Mouse (Mus musculus) heart, embryonic 16.5 days (tissue): ENCODE results near the gene Spata33. TPM values are rescaled to one million over a fixed set of nuclear protein-coding genes. Genes with fewer than 3 reads are reported as not detected.
"Not testable (repeated sequence)": the region's sequence is repeated elsewhere in the genome, so short reads cannot be mapped to it uniquely, and the experiment has no call there.

ENCODE experiments used
- ATAC-seq: fragments of 200-750 bp; cut with Nextera tagmentation; replicated peaks from 2 replicates; pipeline ENCODE4 v1.8.0; 2017; ENCODE audit warnings: moderate number of reproducible peaks; ENCODE audit not compliant: insufficient read depth, low FRiP score; ENCODE audit errors: extremely low read depth
- H3K27ac ChIP-seq: fragments of 300-500 bp; sonication (generic); 2 replicates; pipeline ENCODE4 v1.5.1; 2014; ENCODE audit warnings: mild to moderate bottlenecking, low read length, control low read depth, moderate library complexity
- H3K27me3 ChIP-seq: fragments of 300-500 bp; sonication (generic); 2 replicates; pipeline ENCODE4 v1.6.1; 2014; ENCODE audit warnings: low read length, mixed read lengths; ENCODE audit not compliant: control insufficient read depth, insufficient read depth
- H3K36me3 ChIP-seq: fragments of 300-500 bp; sonication (generic); 2 replicates; pipeline ENCODE4 v1.6.1; 2014; ENCODE audit not compliant: control insufficient read depth, insufficient read depth
- H3K4me1 ChIP-seq: fragments of 300-500 bp; sonication (generic); 2 replicates; pipeline ENCODE4 v1.6.1; 2014; ENCODE audit warnings: low read length, mixed read lengths; ENCODE audit not compliant: control insufficient read depth, insufficient read depth
- H3K4me2 ChIP-seq: fragments of 300-500 bp; sonication (generic); 2 replicates; pipeline ENCODE4 v1.6.1; 2014; ENCODE audit warnings: low read depth, mild to moderate bottlenecking, control low read depth, low read length
- H3K4me3 ChIP-seq: fragments of 300-500 bp; sonication (generic); 2 replicates; pipeline ENCODE4 v1.5.1; 2014; ENCODE audit warnings: mild to moderate bottlenecking, control low read depth, low read length
- H3K9ac ChIP-seq: fragments of 300-500 bp; sonication (generic); 2 replicates; pipeline ENCODE4 v1.6.1; 2014; ENCODE audit warnings: low read length, control low read depth
- H3K9me3 ChIP-seq: fragments of 300-500 bp; sonication (generic); replicated peaks from 2 replicates; pipeline ENCODE4 v1.6.1; 2016; ENCODE audit warnings: low read length; ENCODE audit not compliant: control insufficient read depth
- WGBS: fragments of 180-500 bp; shearing (Covaris S2); extraction: QIAGEN DNeasy Blood & Tissue Kit; methylation state at CpG from one replicate; pipeline ENCODE4 v1.1.7; 2014; 5-methylcytosine and 5-hydroxymethylcytosine counted together
- polyA plus RNA-seq: library from polyadenylated mRNA; unstranded; fragments of >200 nt; fragmentation: Nextera tagmentation; extraction: Ambion mirVana; gene quantifications from 2 replicates; pipeline ENCODE4 v1.2.1, GENCODE M21; 2015

Spata33 gene
- polyA plus RNA-seq, 1 experiment from 2014 or later, result 5.0 TPM

GRCm38 (mm10) chr8:123253451-123254098, 40.9 kb downstream of the Spata33 start:
- ATAC-seq, result peak; percentile 42
- under 1% methylated on average over 39 of the region's 40 CpGs for WGBS

GRCm38 (mm10) chr8:123254099-123254885, 41.7 kb downstream of the Spata33 start, which contains the start of the genes Zfp276 and Vps9d1:
TSS of gene Zfp276 (plus strand) at chr8:123254195.
TSS of gene Vps9d1 (minus strand) at chr8:123254348.
- Histone ChIP-seq H3K4me2 (peak within 1 kb of the TSS; percentile 95), H3K4me3 (peak within 1 kb of the TSS; percentile 98), H3K9me3 (no peaks in the 10 kb centered on the region), H3K27me3 (no peaks in the 10 kb centered on the region), H3K27ac (peak within 1 kb of the TSS; percentile 89), H3K4me1 (peaks cover 17% of the 10 kb centered on the region), H3K9ac (peak within 1 kb of the TSS; percentile 95), H3K36me3 (peaks cover 27% of the 10 kb centered on the region)
- WGBS, result under 1% methylated on average over 89 of the region's 99 CpGs
- peak; percentile 96 for ATAC-seq

More at GRCm38 (mm10) chr8:123253451-123254098, 40.9 kb downstream of the Spata33 start:
- Histone ChIP-seq H3K36me3 (peaks cover 25% of the 10 kb centered on the region), H3K4me2 (peak overlapping the region; percentile 72), H3K27me3 (no peaks in the 10 kb centered on the region), H3K4me3 (peak overlapping the region; percentile 98), H3K9me3 (no peaks in the 10 kb centered on the region), H3K4me1 (peaks cover 17% of the 10 kb centered on the region), H3K27ac (peak overlapping the region; percentile 89), H3K9ac (peak overlapping the region; percentile 95)

- WGBS, result 61% methylated on average over 6 of the region's 6 CpGs
- H3K27ac ChIP-seq, result no peak overlapping the region
- peak overlapping the region; percentile 95 for H3K9ac ChIP-seq
- no peak for ATAC-seq
- no peaks in the 10 kb centered on the region for H3K27me3 ChIP-seq
- no peaks in the 10 kb centered on the region for H3K9me3 ChIP-seq
- peak overlapping the region; percentile 98 for H3K4me3 ChIP-seq
- peaks cover 30% of the 10 kb centered on the region for H3K36me3 ChIP-seq
- H3K4me1 ChIP-seq, result peaks cover 17% of the 10 kb centered on the region
- H3K4me2 ChIP-seq, result peak overlapping the region; percentile 95
Measured at GRCm38 (mm10) chr8:123255170-123255569, 42.5 kb downstream of the Spata33 start.

GRCm38 (mm10) chr8:123257114-123257513, 44.5 kb downstream of the Spata33 start:
- no peaks in the 10 kb centered on the region for H3K27me3 ChIP-seq
- H3K9me3 ChIP-seq, result no peaks in the 10 kb centered on the region
- 90% methylated on average over 3 of the region's 3 CpGs for WGBS
- ATAC-seq, result no peak
- H3K4me3 ChIP-seq, result no peak overlapping the region
- peaks cover 17% of the 10 kb centered on the region for H3K4me1 ChIP-seq
- peaks cover 24% of the 10 kb centered on the region for H3K36me3 ChIP-seq
- H3K4me2 ChIP-seq, result no peak overlapping the region
- H3K9ac ChIP-seq, result no peak overlapping the region
- no peak overlapping the region for H3K27ac ChIP-seq

- not testable (repeated sequence) for H3K9me3 ChIP-seq, H3K27me3 ChIP-seq, H3K9ac ChIP-seq, H3K4me3 ChIP-seq, H3K4me2 ChIP-seq, ATAC-seq, H3K27ac ChIP-seq
- Histone ChIP-seq H3K4me1 (peaks cover 17% of the 10 kb centered on the region), H3K36me3 (peaks cover 26% of the 10 kb centered on the region)
- 94% methylated on average over 7 of the region's 8 CpGs for WGBS
Measured at GRCm38 (mm10) chr8:123257593-123257992, 45.0 kb downstream of the Spata33 start.

- H3K27ac ChIP-seq, result no peak overlapping the region
- no peak overlapping the region for H3K4me2 ChIP-seq
- H3K27me3 ChIP-seq, result no peaks in the 10 kb centered on the region
- H3K36me3 ChIP-seq, result peaks cover 53% of the 10 kb centered on the region
- H3K4me1 ChIP-seq, result no peaks in the 10 kb centered on the region
- 75% methylated on average over 14 of the region's 14 CpGs for WGBS
- H3K4me3 ChIP-seq, result no peak overlapping the region
- ATAC-seq, result no peak
- H3K9ac ChIP-seq, result no peak overlapping the region
- H3K9me3 ChIP-seq, result no peaks in the 10 kb centered on the region
Measured at GRCm38 (mm10) chr8:123267926-123268656, 55.5 kb downstream of the Spata33 start.

DNA sequence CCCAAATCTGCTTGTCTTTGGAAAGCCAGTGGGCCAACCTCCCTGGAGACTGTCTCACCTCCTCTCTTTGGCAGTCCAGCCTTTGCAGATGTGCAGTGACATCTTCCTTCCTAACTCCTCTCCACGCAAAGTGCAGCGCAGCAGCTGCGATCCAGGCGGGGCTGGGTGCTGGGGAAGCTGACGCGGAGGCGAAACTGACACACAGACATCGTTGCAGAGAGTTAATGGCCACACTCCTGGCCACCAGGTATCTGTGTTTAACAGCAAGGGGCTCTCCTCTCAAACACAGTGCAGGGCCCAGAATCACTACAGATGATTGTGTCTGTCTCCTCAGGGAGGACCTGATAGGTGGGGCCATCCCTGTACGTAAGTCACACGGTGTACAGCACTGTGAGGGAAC, 58.5 kb downstream of the Spata33 start:
- no peaks in the 10 kb centered on the region for H3K27me3 ChIP-seq
- peaks cover 30% of the 10 kb centered on the region for H3K36me3 ChIP-seq
- WGBS, result 89% methylated on average over 10 of the region's 10 CpGs
- H3K9ac ChIP-seq, result no peak overlapping the region
- H3K9me3 ChIP-seq, result no peaks in the 10 kb centered on the region
- H3K4me1 ChIP-seq, result no peaks in the 10 kb centered on the region
- H3K27ac ChIP-seq, result no peak overlapping the region
- H3K4me2 ChIP-seq, result no peak overlapping the region
- no peak overlapping the region for H3K4me3 ChIP-seq
- ATAC-seq, result no peak
